Mouse (Mus musculus) cerebellum, adult 2 months (tissue): ENCODE data around the gene Acot1.
"Not testable (repeated sequence)": the region's sequence is repeated elsewhere in the genome, so short reads cannot be mapped to it uniquely, and the experiment has no call there.

ENCODE experiments used
- CTCF ChIP-seq: fragments of 200-500 bp; IDR thresholded peaks from 2 replicates; pipeline ENCODE4 v1.5.1; 2011; ENCODE audit warnings: low read depth, mild to moderate bottlenecking, control low read depth, low read length, moderate library complexity, borderline replicate concordance; ENCODE audit not compliant: insufficient read depth
- POLR2A ChIP-seq: fragments of 200-500 bp; IDR thresholded peaks from 2 replicates; pipeline ENCODE4 v1.6.1; 2011; ENCODE audit warnings: low read length, control low read depth, borderline replicate concordance; ENCODE audit not compliant: insufficient read depth

DNA sequence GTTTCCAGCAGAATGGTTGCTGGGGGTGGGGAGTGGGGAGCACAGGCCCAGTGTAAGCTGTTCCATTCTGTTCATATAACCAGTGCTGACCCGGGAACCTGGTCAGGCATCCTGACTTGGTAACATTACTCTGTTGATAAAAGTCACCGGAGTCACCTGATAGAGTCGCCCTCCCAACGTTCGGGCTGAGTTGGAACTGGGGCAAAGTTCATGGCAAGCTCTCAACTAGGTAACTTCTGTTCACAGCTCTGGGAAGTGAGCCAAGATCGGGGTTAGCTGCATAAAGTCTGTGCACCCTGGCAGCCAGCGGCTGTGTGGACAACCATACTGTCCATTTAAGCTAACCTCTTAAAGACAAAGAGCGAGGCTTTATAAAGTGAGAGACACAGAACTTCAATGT, 10.1 kb upstream of the Acot1 start:
- TF ChIP-seq POLR2A, CTCF: not testable (repeated sequence)
